Mouse (Mus musculus) thymus, adult 2 months (tissue): ENCODE measurements at regions not wholly inside any gene's neighbourhood (a gene's known extent, or its start where the extent isn't known, plus 50 kb on each side); places are given as distances from the start of the nearest gene placed in this dataset.

ENCODE experiments used
- DNase-seq: peaks from one replicate; pipeline ENCODE4 v3.0.0; 2021
- H3K27ac ChIP-seq: fragments of 200-500 bp; 2 replicates; pipeline ENCODE4 v1.5.1; 2012; ENCODE audit warnings: low read length, control low read depth; ENCODE audit not compliant: control insufficient read depth, insufficient read depth
- H3K27me3 ChIP-seq: fragments of 200-500 bp; 2 replicates; pipeline ENCODE4 v1.6.1; 2012; ENCODE audit warnings: mild to moderate bottlenecking, low read length, moderate library complexity, mixed read lengths; ENCODE audit not compliant: control insufficient read depth, insufficient read depth
- H3K36me3 ChIP-seq: fragments of 200-500 bp; 2 replicates; pipeline ENCODE4 v1.6.1; 2012; ENCODE audit warnings: mild to moderate bottlenecking, low read length, moderate library complexity; ENCODE audit not compliant: control insufficient read depth, insufficient read depth
- H3K4me1 ChIP-seq: fragments of 200-500 bp; replicated peaks from 2 replicates; pipeline ENCODE4 v1.6.1; 2012; ENCODE audit warnings: low read length; ENCODE audit not compliant: control insufficient read depth, insufficient read depth
- H3K4me3 ChIP-seq: fragments of 200-500 bp; 2 replicates; pipeline ENCODE4 v1.5.1; 2012; ENCODE audit warnings: mild to moderate bottlenecking, low read length, control low read depth, moderate library complexity; ENCODE audit not compliant: control insufficient read depth, insufficient read depth
- CTCF ChIP-seq: fragments of 200-500 bp; IDR thresholded peaks from 2 replicates; pipeline ENCODE4 v1.5.1; 2012; ENCODE audit warnings: mild to moderate bottlenecking, control low read depth, low read length, moderate library complexity, borderline replicate concordance; ENCODE audit not compliant: control insufficient read depth, poor library complexity, insufficient read depth; ENCODE audit errors: extremely low read depth
- POLR2A ChIP-seq: fragments of 200-500 bp; IDR thresholded peaks from 2 replicates; pipeline ENCODE4 v1.6.1; 2012; ENCODE audit warnings: mild to moderate bottlenecking, low read length, control low read depth, moderate library complexity; ENCODE audit not compliant: control insufficient read depth, poor library complexity, insufficient read depth; ENCODE audit errors: extremely low read depth
- WGBS: fragments of 180-500 bp; shearing (Covaris S2); methylation state at CpG from one replicate; pipeline ENCODE4 v1.1.7; 2018; 5-methylcytosine and 5-hydroxymethylcytosine counted together

DNA sequence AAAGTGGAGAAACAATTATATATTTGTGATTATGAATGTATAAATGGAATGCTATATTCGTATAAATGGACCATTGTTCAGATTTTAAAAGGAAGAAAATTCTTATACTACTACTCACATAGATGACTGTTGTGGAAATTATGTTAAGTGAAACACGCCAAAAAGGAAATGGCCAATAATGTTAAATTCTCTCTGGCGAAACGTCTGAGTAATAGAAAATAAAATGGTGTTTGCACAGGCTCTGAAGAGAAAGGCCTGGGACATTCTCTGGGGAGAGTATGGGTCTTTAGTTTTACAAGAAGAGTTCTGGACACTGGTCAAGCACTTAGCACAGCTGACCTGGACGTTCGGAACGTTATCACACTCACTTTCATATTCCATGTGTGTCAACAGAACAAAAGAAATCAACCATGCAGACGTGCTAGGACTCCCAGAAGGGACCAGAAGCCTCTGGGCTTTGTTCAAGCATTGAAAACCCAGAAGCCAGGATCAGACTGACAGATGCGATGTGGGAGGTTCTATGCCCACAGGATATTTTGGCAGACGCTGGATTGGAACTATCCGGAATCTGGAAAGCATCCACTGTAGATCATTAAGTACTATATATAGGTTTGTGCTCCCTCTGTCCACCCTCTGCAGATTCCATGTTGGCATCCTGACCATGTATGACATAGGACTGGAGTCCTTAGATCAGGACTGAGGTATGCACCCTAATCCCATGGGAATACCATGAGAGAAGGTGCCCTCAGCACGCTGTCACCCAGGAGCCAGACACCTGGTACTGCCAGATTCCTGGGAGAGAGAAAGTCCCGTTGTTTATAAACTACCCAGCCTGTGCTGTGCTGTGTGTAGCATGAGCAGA lies 178.0 kb upstream of the Foxn2 start:
- WGBS = 93% methylated on average over 13 of the region's 13 CpGs
- no peak overlapping the region for H3K27ac ChIP-seq
- H3K4me1 ChIP-seq = 0 out of 2 replicates have a peak, but pooled peaks cover 3% of the 10 kb centered on the region
- DNase-seq = no peak
- H3K4me3 ChIP-seq = no peak overlapping the region
- no peak for TF ChIP-seq CTCF
- no peak for TF ChIP-seq POLR2A
- no peaks in the 10 kb centered on the region for H3K36me3 ChIP-seq
- H3K27me3 ChIP-seq = no peaks in the 10 kb centered on the region

DNA sequence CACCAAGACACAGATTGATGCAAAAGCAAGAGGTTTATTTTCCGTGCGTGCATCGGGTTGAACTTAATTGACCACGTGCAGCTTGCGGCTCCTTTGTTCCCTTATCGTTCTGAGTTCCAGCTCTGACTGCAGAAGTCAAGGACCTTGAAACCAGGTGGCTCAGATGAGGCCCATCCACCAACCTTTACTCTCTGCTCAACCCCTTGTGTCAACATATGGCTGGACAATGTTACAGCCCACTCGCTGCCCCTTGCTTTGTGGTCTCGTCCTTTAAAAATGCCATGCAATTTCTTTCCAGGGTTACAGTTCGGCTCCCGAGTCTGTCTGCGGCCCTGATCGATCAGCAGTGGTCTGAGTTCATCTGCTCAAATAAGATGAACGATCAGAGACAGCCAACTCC lies 175.2 kb upstream of the Foxn2 start:
- Histone ChIP-seq H3K27ac (no peak overlapping the region), H3K36me3 (no peaks in the 10 kb centered on the region), H3K4me1 (no peaks in the 10 kb centered on the region), H3K27me3 (no peaks in the 10 kb centered on the region), H3K4me3 (no peak overlapping the region)
- TF ChIP-seq POLR2A = no peak
- TF ChIP-seq CTCF = no peak
- DNase-seq = no peak
- WGBS = 94% methylated on average over 13 of the region's 13 CpGs

DNA sequence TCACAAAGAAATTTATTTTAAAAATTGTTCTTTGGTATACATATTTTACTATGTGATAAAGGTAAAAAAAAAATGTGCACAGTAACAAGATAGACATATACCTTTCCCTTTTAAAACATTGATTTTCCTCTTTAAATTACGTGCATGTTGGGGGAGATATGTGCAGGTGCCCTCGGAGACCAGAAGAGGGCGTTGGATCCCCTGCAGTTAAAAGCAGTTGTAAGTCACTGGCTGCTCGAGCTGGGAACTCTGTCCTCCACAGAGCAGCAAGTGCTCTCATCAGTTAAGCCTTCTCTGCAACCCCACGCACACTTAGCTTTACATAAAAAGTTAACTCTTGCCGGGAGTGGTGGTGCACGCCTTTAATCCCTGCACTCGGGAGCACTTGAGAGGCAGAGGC lies 172.3 kb upstream of the Foxn2 start:
- no peaks in the 10 kb centered on the region for H3K4me1 ChIP-seq
- WGBS = 97% methylated on average over 8 of the region's 8 CpGs
- no peak overlapping the region for H3K27ac ChIP-seq
- no peak for TF ChIP-seq POLR2A
- no peak for TF ChIP-seq CTCF
- no peaks in the 10 kb centered on the region for H3K36me3 ChIP-seq
- H3K27me3 ChIP-seq = no peaks in the 10 kb centered on the region
- H3K4me3 ChIP-seq = no peak overlapping the region
- DNase-seq = no peak

DNA sequence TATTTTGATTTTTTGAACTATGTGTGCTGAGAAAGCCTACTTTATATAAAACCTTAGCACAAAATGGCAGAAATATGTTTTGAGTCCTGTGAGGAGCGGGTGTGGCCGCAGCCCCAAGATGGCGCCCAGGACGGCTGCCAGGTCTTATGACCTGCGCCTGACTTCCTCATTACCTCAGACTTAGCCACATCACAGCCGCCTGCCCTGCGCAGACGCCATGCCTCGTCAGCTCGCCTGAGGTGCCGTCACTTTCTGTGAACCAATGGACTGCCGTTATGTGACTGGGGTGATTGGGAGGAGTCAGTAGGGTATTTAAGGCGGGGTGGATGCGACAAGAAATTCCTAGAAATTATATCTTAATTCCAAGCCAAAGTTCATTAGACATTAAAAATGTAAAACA lies 171.7 kb upstream of the Foxn2 start:
- TF ChIP-seq CTCF (no peak), POLR2A (no peak)
- Histone ChIP-seq H3K27ac (no peak overlapping the region), H3K36me3 (no peaks in the 10 kb centered on the region), H3K4me3 (no peak overlapping the region), H3K4me1 (no peaks in the 10 kb centered on the region), H3K27me3 (no peaks in the 10 kb centered on the region)
- 97% methylated on average over 14 of the region's 14 CpGs for WGBS
- DNase-seq = no peak

DNA sequence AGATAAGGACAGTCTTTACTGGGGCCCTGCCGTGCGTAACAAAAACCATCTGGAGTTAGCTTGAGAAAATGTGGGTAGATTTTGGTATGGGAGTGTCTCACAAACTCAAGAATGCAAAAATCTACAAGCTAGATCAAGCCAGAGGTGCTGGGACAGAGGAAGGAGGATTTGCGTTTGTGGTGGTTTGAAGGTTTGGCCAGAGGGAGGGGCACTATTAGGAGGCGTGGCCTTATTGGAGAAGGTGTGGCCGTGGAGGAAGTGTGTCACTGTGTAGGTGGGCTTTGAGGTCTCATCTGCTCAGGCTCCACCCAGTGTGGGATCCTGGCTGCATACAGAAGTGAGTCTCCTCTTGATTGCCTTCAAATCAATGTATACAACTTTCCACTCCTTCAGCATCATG lies 169.6 kb upstream of the Foxn2 start:
- no peaks in the 10 kb centered on the region for H3K36me3 ChIP-seq

DNA sequence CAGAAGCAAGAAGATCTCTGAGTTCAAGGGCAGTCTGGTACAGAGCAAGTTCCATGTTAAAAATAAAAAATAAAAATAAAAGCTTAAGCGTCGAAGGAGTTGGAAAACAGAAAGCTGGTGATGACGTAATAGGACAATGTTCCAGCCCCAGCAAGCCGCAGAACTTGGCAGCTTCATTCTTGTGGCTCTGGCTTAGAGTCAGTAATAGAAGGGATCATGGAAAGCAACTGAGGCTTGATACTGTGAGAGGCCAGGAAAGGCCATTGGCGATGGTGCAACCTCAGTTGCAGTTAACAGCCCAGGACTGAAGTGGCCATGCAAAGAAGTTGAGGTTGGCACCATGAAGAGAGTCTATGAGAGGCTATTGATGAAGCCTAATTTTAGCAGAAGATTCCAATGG lies 168.3 kb upstream of the Foxn2 start:
- no peaks in the 10 kb centered on the region for H3K27me3 ChIP-seq
- no peak for DNase-seq
- WGBS = 95% methylated on average over 5 of the region's 5 CpGs

More for the DNA sequence above, 169.6 kb upstream of the Foxn2 start:
- Histone ChIP-seq H3K4me1 (no peaks in the 10 kb centered on the region; the same call in 1 of the 2 replicates), H3K27ac (no peak overlapping the region), H3K4me3 (no peak overlapping the region), H3K27me3 (no peaks in the 10 kb centered on the region)
- WGBS = 75% methylated on average over 5 of the region's 5 CpGs
- no peak for TF ChIP-seq POLR2A
- TF ChIP-seq CTCF = no peak
- DNase-seq = no peak

More for the DNA sequence above, 168.3 kb upstream of the Foxn2 start:
- no peak for TF ChIP-seq POLR2A
- TF ChIP-seq CTCF = no peak
- Histone ChIP-seq H3K4me1 (no peaks in the 10 kb centered on the region; the same call in 1 of the 2 replicates), H3K4me3 (no peak overlapping the region), H3K27ac (no peak overlapping the region), H3K36me3 (no peaks in the 10 kb centered on the region)
